Mouse (Mus musculus) liver, embryonic 13.5 days (tissue): Measurements from ENCODE around the gene Ankrd33. TPM values are rescaled to one million over a fixed set of nuclear protein-coding genes. Genes with fewer than 3 reads are reported as not detected.

Experiments used
- ATAC-seq: fragments of 200-750 bp; cut with Nextera tagmentation; 2 replicates; pipeline ENCODE4 v1.8.0; 2017; ENCODE audit warnings: low read depth, mild to moderate bottlenecking, moderate number of reproducible peaks, moderate library complexity
- DNase-seq: peaks from one replicate; pipeline ENCODE4 v3.0.0; 2022
- H3K27ac ChIP-seq: fragments of 300-500 bp; sonication (generic); 2 replicates; pipeline ENCODE4 v1.5.1; 2015; ENCODE audit warnings: moderate library complexity, mild to moderate bottlenecking, inconsistent platforms
- H3K27me3 ChIP-seq: fragments of 300-500 bp; sonication (generic); 2 replicates; pipeline ENCODE4 v1.6.1; 2015; ENCODE audit warnings: mild to moderate bottlenecking, inconsistent platforms
- H3K36me3 ChIP-seq: fragments of 300-500 bp; sonication (generic); 2 replicates; pipeline ENCODE4 v1.6.1; 2015; ENCODE audit warnings: mild to moderate bottlenecking, inconsistent platforms
- H3K4me1 ChIP-seq: fragments of 300-500 bp; sonication (generic); replicated peaks from 2 replicates; pipeline ENCODE4 v1.6.1; 2015; ENCODE audit warnings: inconsistent platforms
- H3K4me2 ChIP-seq: fragments of 300-500 bp; sonication (generic); 2 replicates; pipeline ENCODE4 v1.6.1; 2015; ENCODE audit warnings: inconsistent platforms, mild to moderate bottlenecking, moderate library complexity
- H3K4me3 ChIP-seq: fragments of 300-500 bp; sonication (generic); replicated peaks from 2 replicates; pipeline ENCODE4 v1.5.1; 2015; ENCODE audit warnings: mild to moderate bottlenecking, inconsistent platforms
- H3K9ac ChIP-seq: fragments of 300-500 bp; sonication (generic); 2 replicates; pipeline ENCODE4 v1.6.1; 2015; ENCODE audit warnings: mild to moderate bottlenecking, inconsistent platforms
- H3K9me3 ChIP-seq: fragments of 300-500 bp; sonication (generic); replicated peaks from 2 replicates; pipeline ENCODE4 v1.6.1; 2016; ENCODE audit warnings: inconsistent platforms
- WGBS: fragments of 180-500 bp; shearing (Covaris S2); methylation state at CpG from one replicate; pipeline ENCODE4 v1.1.7; 2015; ENCODE audit not compliant: insufficient replicate concordance; 5-methylcytosine and 5-hydroxymethylcytosine counted together
- polyA plus RNA-seq: library from polyadenylated mRNA; unstranded; fragments of >200 nt; fragmentation: Nextera tagmentation; extraction: Ambion mirVana; gene quantifications from 2 replicates; pipeline ENCODE4 v1.2.1, GENCODE M21; 2015

Gene Ankrd33
- polyA plus RNA-seq, 1 experiment from 2014 or later, result not detected

GRCm38 (mm10) chr15:101076071-101077000 lies 39.2 kb upstream of the Ankrd33 start:
- ATAC-seq (no peak), DNase-seq (no peak)
- no peak overlapping the region for H3K27ac ChIP-seq
- no peaks in the 10 kb centered on the region for H3K9me3 ChIP-seq
- no peak overlapping the region for H3K9ac ChIP-seq
- H3K27me3 ChIP-seq, result peaks cover 71% of the 10 kb centered on the region
- H3K36me3 ChIP-seq, result no peaks in the 10 kb centered on the region
- WGBS, result 20% methylated on average over 26 of the region's 26 CpGs
- H3K4me1 ChIP-seq, result peaks cover 32% of the 10 kb centered on the region
- peak overlapping the region; percentile 54 for H3K4me2 ChIP-seq
- peak overlapping the region; percentile 59 for H3K4me3 ChIP-seq

- Histone ChIP-seq H3K4me2 (peak overlapping the region; percentile 54), H3K9me3 (no peaks in the 10 kb centered on the region), H3K4me1 (peaks cover 35% of the 10 kb centered on the region), H3K4me3 (peak overlapping the region; percentile 59), H3K27ac (no peak overlapping the region), H3K36me3 (no peaks in the 10 kb centered on the region), H3K27me3 (peaks cover 68% of the 10 kb centered on the region), H3K9ac (peak overlapping the region; percentile 64)
- no peak for ATAC-seq
- no peak for DNase-seq
- whole genome bisulfite sequencing, result 5% methylated on average over 34 of the region's 34 CpGs
These were observed 38.3 kb upstream of the Ankrd33 start for GRCm38 (mm10) chr15:101077001-101077812.

GRCm38 (mm10) chr15:101077813-101078730 lies 37.5 kb upstream of the Ankrd33 start, which contains the start of gene Fignl2:
Gene Fignl2 (minus strand): TSS chr15:101078567.
- WGBS, result under 1% methylated on average over 61 of the region's 96 CpGs
- peaks cover 68% of the 10 kb centered on the region for H3K27me3 ChIP-seq

GRCm38 (mm10) chr15:101078731-101079156 lies 36.8 kb upstream of the Ankrd33 start:
- H3K27me3 ChIP-seq, result peaks cover 68% of the 10 kb centered on the region

More at GRCm38 (mm10) chr15:101077813-101078730, 37.5 kb upstream of the Ankrd33 start, which contains the start of gene Fignl2:
- Histone ChIP-seq H3K27ac (peak within 1 kb of the TSS; percentile 80), H3K9me3 (no peaks in the 10 kb centered on the region), H3K9ac (peak within 1 kb of the TSS; percentile 64), H3K4me3 (peak within 1 kb of the TSS; percentile 59), H3K4me2 (peak within 1 kb of the TSS; percentile 54), H3K36me3 (no peaks in the 10 kb centered on the region), H3K4me1 (peaks cover 37% of the 10 kb centered on the region)
- no peak for DNase-seq
- peak; percentile 20 for ATAC-seq

GRCm38 (mm10) chr15:101080031-101080520 lies 35.5 kb upstream of the Ankrd33 start:
- no peak overlapping the region for H3K27ac ChIP-seq
- H3K27me3 ChIP-seq, result peaks cover 57% of the 10 kb centered on the region
- H3K4me3 ChIP-seq, result no peak overlapping the region
- 70% methylated on average over 9 of the region's 9 CpGs for WGBS
- no peak overlapping the region for H3K9ac ChIP-seq
- no peak overlapping the region for H3K4me2 ChIP-seq
- no peaks in the 10 kb centered on the region for H3K36me3 ChIP-seq
- DNase-seq (no peak), ATAC-seq (no peak)
- no peaks in the 10 kb centered on the region for H3K9me3 ChIP-seq
- H3K4me1 ChIP-seq, result peaks cover 33% of the 10 kb centered on the region

More at GRCm38 (mm10) chr15:101078731-101079156, 36.8 kb upstream of the Ankrd33 start:
- Histone ChIP-seq H3K27ac (peak overlapping the region; percentile 80), H3K36me3 (no peaks in the 10 kb centered on the region), H3K4me1 (peaks cover 37% of the 10 kb centered on the region), H3K4me2 (peak overlapping the region; percentile 54), H3K9ac (no peak overlapping the region), H3K9me3 (no peaks in the 10 kb centered on the region), H3K4me3 (peak overlapping the region; percentile 59)
- WGBS, result 4% methylated on average over 24 of the region's 30 CpGs
- ATAC-seq, result peak; percentile 79
- DNase-seq, result peak; percentile 15

- WGBS, result 43% methylated on average over 7 of the region's 7 CpGs
- Histone ChIP-seq H3K27ac (no peak overlapping the region), H3K27me3 (peaks cover 47% of the 10 kb centered on the region), H3K9ac (no peak overlapping the region), H3K4me2 (no peak overlapping the region), H3K4me1 (peaks cover 26% of the 10 kb centered on the region), H3K9me3 (no peaks in the 10 kb centered on the region), H3K4me3 (no peak overlapping the region), H3K36me3 (no peaks in the 10 kb centered on the region)
- DNase-seq, result no peak
- ATAC-seq, result no peak
These were observed 34.5 kb upstream of the Ankrd33 start for GRCm38 (mm10) chr15:101081035-101081548.

GRCm38 (mm10) chr15:101082236-101082635 lies 33.3 kb upstream of the Ankrd33 start:
- peaks cover 36% of the 10 kb centered on the region for H3K27me3 ChIP-seq
- no peak overlapping the region for H3K4me3 ChIP-seq
- ATAC-seq (no peak), DNase-seq (no peak)
- peaks cover 18% of the 10 kb centered on the region for H3K4me1 ChIP-seq
- no peaks in the 10 kb centered on the region for H3K36me3 ChIP-seq
- H3K9ac ChIP-seq, result no peak overlapping the region
- no peak overlapping the region for H3K27ac ChIP-seq
- H3K4me2 ChIP-seq, result no peak overlapping the region
- WGBS, result 58% methylated on average over 4 of the region's 4 CpGs
- H3K9me3 ChIP-seq, result no peaks in the 10 kb centered on the region

GRCm38 (mm10) chr15:101084499-101084898 lies 31.1 kb upstream of the Ankrd33 start:
- WGBS, result 51% methylated on average over 10 of the region's 10 CpGs
- H3K27ac ChIP-seq, result no peak overlapping the region

GRCm38 (mm10) chr15:101086451-101086850 lies 29.1 kb upstream of the Ankrd33 start:
- 56% methylated on average over 9 of the region's 9 CpGs for WGBS

More at GRCm38 (mm10) chr15:101084499-101084898, 31.1 kb upstream of the Ankrd33 start:
- Histone ChIP-seq H3K36me3 (no peaks in the 10 kb centered on the region), H3K9me3 (no peaks in the 10 kb centered on the region), H3K27me3 (peaks cover 15% of the 10 kb centered on the region), H3K4me1 (peaks cover 11% of the 10 kb centered on the region; the same call in 1 of the 2 replicates), H3K4me3 (no peak overlapping the region), H3K4me2 (no peak overlapping the region), H3K9ac (no peak overlapping the region)
- DNase-seq, result no peak
- ATAC-seq, result no peak

GRCm38 (mm10) chr15:101086956-101087355 lies 28.6 kb upstream of the Ankrd33 start:
- no peak overlapping the region for H3K4me2 ChIP-seq
- 46% methylated on average over 3 of the region's 3 CpGs for WGBS

More at GRCm38 (mm10) chr15:101086451-101086850, 29.1 kb upstream of the Ankrd33 start:
- no peaks in the 10 kb centered on the region for H3K36me3 ChIP-seq
- no peak overlapping the region for H3K4me2 ChIP-seq
- peaks cover 8% of the 10 kb centered on the region; the same call in 1 of the 2 replicates for H3K4me1 ChIP-seq
- no peak overlapping the region for H3K27ac ChIP-seq
- ATAC-seq (no peak), DNase-seq (no peak)
- H3K9me3 ChIP-seq, result no peaks in the 10 kb centered on the region
- H3K4me3 ChIP-seq, result no peak overlapping the region
- H3K27me3 ChIP-seq, result 0 out of 2 replicates have a peak, but pooled peaks cover 2% of the 10 kb centered on the region
- no peak overlapping the region for H3K9ac ChIP-seq

More at GRCm38 (mm10) chr15:101086956-101087355, 28.6 kb upstream of the Ankrd33 start:
- no peak overlapping the region for H3K27ac ChIP-seq
- H3K4me1 ChIP-seq, result 0 out of 2 replicates have a peak, but pooled peaks cover 4% of the 10 kb centered on the region
- no peak for ATAC-seq
- no peaks in the 10 kb centered on the region for H3K9me3 ChIP-seq
- DNase-seq, result no peak
- no peak overlapping the region for H3K4me3 ChIP-seq
- H3K27me3 ChIP-seq, result 0 out of 2 replicates have a peak, but pooled peaks cover 2% of the 10 kb centered on the region
- H3K36me3 ChIP-seq, result no peaks in the 10 kb centered on the region
- H3K9ac ChIP-seq, result no peak overlapping the region
